Mouse (Mus musculus) regulatory T cell (primary cell): Measurements from ENCODE around the gene Man1a2.

ENCODE experiments used
- in situ Hi-C: fragments of 300-600 bp; cut with MboI, MseI; formaldehyde crosslinking; loops from one replicate; pipeline ENCODE4 v1.15.1; 2025; ENCODE audit warnings: high pct_unique_total_duplicates

The Man1a2 gene

DNA sequence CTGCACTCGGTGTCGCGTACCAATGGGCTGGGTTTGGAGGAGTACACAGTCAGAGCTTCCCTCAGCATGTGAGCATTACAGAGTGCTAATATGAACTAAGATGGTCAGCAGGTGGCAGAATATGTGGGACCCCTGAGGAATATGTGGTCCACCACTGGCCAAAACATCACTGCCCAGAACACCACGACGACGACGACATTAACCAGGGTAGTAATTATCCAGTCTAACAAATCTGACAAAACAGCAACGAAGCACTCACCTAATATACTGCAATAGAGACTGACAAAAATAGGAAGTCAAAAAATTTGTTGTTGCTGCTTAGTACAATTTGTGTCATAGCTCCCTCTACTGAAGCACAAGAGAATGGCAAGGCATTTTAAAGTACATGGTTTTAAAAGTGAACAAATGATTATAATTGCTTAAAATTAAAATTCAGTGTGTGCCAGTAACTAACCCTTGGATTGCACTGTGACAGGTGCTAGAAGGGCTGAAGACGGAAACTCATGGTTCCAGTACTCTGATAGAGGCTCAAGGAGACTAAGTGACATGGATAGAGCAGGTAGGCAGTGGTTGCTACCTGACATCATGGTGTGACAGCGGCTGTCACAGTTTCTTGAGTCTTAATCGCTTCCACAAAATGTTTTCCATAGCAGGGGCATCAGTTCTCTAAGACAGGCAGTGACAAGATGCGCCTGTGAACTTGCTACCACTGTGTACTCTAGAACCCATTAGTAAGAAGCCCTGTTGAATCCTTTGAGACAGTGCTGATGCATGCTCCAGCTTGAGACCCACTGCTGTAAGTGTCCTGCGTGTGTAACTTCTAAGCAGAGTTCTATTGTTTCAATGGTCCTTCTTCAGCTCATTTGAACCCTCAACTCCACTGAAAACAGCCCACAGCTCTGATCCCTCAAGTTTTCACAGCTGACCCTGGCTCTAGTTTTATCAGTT is 116.6 kb downstream of the Man1a2 start:
- in situ Hi-C loops: loop anchor here (10.0 kb wide), 1 partner anchor 384 kb away; no protein-coding TSS in a partner anchor

DNA sequence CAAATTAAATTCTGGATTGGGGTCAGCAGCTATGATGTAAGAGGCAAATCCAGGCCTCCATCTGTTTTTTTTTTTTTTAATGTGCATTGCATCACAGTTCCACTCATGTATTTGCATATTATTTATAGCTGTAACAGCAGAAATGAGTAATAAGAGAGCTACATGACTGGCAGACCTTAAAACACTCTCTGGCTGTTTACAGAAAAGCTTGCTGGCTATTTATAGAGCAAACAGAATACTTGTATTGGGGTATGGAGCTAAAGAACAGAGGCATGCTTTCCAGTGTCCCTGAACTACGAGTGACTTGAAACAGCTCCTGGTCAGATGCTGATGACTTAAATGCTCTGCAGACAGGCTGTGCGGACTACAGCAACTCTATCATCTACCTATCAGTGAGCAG is 121.7 kb downstream of the Man1a2 start:
- in situ Hi-C loops: loop anchor here (10.0 kb wide), 1 partner anchor 379 kb away; no protein-coding TSS in a partner anchor

DNA sequence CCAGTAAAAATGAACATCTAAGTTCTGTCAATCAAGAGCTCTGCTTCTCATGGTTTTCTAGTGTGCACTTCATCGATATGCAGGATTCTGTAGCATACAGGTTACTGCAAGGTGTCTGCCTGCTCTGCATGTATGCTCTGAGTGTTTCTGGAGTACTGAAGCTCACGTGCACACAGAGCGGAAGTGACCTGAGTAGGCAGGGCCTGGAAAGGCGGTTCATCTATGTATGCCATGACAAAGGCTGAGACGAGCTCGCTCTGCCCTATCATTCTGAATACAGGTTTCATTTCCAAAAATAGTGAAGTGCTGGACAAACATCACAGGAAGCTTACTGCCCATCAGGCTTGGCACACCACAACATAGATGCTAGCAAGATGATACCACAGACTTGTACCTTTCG is 122.8 kb downstream of the Man1a2 start:
- in situ Hi-C loops: loop anchor here (10.0 kb wide), 1 partner anchor 378 kb away; no protein-coding TSS in a partner anchor

DNA sequence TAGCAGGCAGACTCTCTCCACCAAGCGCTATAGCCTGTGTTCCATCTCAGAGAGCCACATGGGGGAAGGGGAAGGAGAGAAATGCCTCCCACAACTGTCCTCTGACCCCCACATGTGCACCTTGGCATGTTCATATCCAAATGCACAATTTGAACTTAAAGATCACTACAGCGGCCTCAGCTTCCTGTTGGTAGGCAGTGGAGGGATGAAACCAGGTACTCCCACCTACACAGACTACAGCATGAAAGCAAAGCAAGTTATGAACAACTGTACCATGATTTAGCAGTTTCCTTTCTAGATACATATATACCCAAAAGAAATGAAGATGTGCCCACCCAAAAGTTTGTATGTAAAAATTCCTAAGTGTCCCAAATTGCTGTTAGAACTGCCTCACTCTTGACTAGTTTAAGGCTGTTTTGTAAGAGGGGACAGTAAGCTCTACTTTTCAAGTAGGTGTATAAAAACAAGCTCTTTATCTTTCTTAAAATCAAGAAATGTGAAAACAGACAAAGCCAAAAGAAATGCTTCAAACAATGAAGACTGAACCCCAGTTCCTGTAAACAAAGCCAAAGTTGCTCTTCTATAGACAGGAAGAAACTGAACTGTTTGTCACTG is 123.6 kb downstream of the Man1a2 start:
- in situ Hi-C loops: loop anchor here (10.0 kb wide), 1 partner anchor 377 kb away; no protein-coding TSS in a partner anchor

DNA sequence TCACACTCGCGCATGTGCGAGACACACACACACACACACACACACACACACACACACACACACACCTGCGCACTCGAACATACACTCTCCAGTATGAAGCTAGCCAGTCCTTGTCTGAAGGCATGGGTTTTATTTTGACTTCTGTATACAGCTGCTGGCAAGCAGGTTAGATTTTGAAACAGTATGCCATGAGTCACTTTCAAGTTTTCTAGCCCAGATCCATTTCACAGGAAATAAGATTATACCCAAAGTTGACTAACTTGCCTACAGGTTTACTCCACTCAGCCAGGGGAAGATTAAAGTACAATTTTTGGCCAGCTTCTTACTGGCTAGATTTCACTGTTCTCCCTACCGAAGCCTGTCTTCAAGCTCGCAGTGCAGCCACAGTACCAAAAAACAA is 125.9 kb downstream of the Man1a2 start:
- in situ Hi-C loops: no loop called here

DNA sequence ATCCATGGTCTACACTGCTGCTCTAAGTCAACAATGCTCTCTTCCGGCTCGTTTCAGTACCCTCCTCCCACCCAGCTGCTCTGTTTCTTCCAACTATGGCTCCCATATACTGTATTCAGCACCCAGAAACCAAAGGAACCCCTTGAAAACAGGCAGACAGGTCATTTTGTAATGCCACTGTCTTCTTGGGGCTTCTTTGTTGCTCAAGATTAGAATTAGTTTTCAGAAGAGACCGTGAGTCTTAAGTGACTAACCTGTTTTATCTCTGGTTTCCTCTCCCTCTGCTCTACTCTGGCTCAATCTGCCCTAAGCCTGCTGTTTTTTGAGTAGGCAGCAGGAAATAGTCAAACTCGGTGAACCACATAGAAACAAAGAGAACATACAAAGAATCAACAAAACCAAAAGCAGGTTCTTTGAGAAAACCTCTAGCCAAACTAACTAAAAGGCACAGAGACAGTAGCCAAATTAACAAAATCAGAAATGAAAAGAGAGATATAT is 127.0 kb downstream of the Man1a2 start:
- in situ Hi-C loops: no loop called here

DNA sequence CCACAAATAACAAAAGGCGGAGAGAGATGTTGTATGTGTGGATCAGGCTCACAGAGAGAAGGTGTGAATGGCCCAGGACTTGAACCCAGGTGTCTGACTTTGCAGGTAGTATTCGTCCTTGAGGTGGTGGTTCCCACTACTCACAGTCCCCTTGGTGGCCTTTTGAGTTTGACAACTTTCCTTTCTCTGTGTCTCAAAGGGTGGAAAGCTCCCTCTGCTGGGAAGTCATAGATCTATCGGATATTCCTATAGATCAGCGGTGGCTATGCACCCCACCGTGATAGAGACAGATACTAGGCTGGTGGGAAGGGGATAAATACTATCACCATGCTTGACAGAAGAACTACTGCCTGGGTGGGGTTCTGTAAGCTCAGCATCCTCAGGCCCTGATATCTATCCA is 130.5 kb downstream of the Man1a2 start:
- in situ Hi-C loops: loop anchor here (5.0 kb wide), 1 partner anchor 48 kb away; no protein-coding TSS in a partner anchor

DNA sequence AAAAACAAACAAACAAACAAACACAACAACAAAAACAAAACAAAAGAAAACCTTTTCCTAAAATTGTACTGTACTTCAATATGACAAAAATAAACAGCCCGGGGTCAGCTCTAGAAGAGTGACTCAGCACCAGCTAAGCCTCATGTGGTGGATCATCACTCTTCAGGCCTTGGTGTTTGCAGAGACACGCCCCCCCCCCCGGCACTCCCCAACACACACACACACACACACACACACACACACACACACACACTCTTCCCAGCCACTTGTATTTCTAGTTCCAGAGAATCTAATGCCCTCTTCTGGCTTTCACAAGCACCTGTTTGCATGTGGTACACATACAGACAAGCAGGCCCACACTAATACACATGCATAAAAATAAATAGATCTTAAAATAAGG is 133.1 kb downstream of the Man1a2 start:
- in situ Hi-C loops: loop anchor here (5.0 kb wide), 1 partner anchor 45 kb away; no protein-coding TSS in a partner anchor

DNA sequence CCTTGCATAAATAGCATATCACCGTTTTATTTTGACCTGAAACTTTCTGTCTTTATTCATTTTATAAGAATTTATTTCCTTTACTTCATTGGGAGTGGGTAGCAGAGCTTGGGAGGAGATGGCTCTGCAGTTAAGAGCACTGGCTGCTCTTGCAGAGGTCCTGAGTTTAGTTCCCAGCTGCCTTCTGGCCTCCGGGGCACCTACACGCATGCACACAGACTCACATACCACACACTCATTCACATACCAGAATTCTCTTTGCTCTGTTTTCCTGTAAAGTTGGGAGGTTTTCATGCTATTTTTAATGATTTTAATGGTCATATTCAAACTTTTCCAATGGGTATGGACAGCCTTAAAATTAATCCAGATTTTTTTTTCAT is 137.4 kb downstream of the Man1a2 start:
- in situ Hi-C loops: loop anchor here (25.0 kb wide), 1 partner anchor 1964 kb away; no protein-coding TSS in a partner anchor

DNA sequence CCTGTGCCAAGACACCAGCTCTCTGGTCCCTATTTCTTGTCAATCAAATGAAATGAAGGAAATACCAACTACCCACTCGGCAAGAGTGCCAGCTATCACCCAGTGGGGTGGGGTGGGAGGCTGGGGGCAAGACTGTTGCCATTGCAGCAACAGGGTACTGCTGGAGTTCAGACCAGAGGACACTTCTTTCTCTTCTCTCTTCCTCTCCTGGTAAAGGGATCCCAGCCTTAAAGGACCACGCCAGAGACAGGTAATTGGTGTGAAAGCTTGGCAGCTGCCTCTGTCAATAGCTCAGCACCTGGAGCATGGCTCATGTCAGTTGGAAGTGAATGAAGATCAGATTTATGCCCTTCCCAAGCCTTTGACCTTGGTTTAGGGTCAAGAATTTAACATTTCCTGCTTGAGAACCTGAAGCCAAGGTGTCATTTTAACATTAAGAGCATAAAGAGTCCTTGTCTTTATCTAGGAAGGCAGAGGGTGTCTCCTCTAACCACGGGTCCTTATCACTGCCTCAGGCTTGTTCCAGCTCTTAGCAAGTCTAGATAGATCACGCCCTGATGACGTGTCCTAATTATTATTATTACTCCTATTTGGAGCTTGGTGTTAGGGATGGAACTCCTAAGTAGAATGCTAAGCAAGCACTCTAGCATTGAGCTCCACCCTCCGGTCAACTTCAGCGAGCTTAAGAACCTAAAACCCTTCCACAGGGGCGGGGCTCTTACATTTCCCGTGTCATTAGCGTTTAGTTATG is 138.0 kb downstream of the Man1a2 start:
- in situ Hi-C loops: loop anchor here (25.0 kb wide), 1 partner anchor 1965 kb away; no protein-coding TSS in a partner anchor

DNA sequence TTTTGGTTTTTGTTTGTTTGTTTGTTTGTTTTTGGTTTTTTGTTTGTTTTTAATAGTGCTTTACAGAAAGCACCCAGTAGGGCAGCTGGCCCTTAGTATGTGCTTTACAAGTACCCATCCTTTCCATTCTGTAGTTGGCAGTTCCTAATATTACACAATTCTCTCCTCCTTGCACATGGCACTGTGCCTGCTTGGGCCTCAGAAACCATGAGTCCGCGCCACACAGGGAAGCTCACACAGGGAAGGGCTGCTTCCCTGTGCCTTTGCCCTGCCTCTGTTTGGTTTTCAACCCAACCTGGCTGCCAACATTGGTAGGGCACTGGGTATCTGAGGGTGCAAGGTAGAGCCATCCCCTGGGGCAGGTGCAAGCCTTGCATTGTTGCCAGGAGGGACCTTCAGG is 148.6 kb downstream of the Man1a2 start:
- in situ Hi-C loops: loop anchor here (25.0 kb wide), 1 partner anchor 1976 kb away; no protein-coding TSS in a partner anchor

DNA sequence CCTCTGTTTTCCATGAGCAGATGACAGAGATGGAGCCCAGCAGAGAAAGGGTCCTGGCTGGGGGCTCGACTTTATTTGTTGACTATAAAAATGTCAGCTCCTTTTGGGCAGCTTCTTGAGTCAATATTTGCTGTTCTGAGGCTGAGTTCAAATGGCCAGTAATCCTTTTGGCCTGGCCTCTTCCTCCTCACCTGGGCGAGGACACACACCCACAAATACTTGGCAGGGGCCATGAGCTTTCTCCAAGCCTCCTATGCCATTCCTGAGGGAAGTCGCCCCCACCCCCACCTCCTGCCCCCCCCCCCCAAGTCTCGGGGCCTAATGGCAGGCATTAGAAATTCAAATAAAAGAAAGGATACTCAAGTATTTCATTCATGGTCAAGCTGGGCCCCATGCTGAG is 149.4 kb downstream of the Man1a2 start:
- in situ Hi-C loops: loop anchor here (25.0 kb wide), 1 partner anchor 1976 kb away; no protein-coding TSS in a partner anchor

DNA sequence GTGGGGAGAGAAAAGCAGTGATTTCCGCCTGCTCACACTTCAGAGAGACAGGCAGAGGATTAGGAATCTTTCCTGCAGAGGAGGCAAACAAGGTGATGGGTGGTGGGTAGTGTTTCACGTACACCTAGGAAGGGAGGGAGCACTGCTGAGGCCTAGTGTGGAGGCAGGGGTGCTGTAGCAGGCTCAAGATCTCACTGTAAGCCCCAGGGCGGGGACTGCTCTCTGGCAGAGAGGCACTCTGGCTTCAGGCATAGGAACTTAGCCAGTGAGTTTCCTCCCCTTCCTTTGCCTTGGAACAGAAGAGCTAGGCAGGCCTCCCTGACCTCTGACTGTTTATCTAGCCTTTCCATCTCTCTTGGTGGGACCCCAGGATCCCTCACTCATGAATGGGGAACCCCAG is 150.0 kb downstream of the Man1a2 start:
- in situ Hi-C loops: loop anchor here (25.0 kb wide), 1 partner anchor 1977 kb away; no protein-coding TSS in a partner anchor

DNA sequence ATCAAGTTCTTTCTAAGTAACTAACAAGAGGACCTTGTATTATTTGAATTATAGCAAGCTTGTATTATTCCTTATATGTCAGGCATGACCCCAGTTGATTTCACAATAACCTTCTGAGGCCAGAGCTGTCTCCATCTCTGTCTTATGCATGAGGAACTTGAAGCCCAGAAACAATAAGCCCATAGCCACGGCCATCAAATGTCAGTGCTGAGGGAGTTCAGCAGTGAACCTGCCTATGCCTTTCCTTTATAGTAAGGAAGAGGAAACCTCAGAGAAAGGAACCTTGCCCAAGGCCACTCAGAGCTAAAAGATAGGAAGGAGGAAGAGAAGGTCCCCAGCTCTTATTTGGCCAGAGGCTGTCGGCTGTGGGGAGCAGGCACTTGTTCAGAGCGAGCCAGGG is 150.9 kb downstream of the Man1a2 start:
- in situ Hi-C loops: loop anchor here (25.0 kb wide), 1 partner anchor 1978 kb away; no protein-coding TSS in a partner anchor

DNA sequence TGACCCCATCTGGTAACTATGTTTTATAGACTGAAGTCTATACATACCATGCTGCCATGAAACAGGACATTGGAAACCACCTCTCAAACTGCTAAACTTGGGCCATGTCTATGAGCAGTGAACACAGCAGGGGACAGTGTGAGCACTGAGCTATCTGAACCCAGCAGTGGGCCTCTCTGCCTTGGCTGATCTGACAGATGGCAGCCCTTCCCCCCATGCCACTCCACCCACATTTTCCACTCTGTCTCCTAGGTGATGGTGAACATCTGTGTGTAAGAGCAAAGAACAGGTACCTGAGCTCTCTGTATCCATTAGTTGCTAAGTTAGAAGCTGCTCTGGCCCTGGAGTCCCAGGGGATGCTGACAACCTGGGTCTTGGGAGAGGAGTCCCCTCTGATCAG is 151.9 kb downstream of the Man1a2 start:
- in situ Hi-C loops: loop anchor here (25.0 kb wide), 1 partner anchor 1979 kb away; no protein-coding TSS in a partner anchor

DNA sequence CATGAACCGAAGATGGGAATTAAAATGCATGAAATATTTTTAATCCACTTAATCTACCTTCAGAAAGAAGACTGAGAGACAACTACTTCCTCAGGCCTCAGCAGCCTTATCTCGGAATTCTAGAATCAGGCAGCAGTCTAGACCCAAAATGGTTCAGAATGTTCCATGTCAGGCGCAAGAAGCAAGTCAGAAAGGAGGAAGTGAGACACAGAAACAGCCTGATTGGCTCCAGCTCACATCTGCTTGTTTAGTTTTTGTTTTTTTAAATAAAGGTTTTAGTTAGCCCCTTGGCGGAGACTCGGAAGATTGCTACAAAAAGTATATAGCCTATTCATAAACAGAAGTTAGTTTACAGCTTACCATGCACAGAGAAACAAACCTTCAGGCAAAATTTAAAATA is 154.4 kb downstream of the Man1a2 start:
- in situ Hi-C loops: loop anchor here (25.0 kb wide), 1 partner anchor 1981 kb away; no protein-coding TSS in a partner anchor

DNA sequence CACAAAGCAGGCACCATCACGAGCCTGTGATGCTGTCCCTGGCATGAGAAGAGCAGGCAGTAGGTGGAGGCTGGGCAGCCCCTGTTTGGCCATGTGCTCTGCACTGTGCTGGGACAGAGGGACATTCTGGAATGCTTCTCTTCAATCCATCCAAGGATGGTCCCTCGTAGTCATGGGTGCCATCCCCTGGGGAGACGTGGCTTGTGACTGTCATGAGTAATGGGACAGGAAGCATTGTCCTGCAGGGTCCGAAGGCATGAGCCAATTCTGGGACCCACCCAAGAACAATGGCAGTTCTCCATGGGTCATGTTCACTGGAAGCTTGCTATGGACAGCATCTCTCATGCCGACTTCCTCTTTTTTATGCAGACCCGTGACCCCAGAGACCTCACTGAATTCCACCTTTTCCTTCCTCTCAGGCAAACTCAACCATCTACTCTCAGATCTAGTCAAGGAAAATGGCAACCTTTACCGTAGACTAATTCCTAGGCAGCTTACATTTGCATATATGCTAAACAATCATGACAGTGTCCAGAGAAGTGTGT is 155.0 kb downstream of the Man1a2 start:
- in situ Hi-C loops: loop anchor here (25.0 kb wide), 1 partner anchor 1982 kb away; no protein-coding TSS in a partner anchor

DNA sequence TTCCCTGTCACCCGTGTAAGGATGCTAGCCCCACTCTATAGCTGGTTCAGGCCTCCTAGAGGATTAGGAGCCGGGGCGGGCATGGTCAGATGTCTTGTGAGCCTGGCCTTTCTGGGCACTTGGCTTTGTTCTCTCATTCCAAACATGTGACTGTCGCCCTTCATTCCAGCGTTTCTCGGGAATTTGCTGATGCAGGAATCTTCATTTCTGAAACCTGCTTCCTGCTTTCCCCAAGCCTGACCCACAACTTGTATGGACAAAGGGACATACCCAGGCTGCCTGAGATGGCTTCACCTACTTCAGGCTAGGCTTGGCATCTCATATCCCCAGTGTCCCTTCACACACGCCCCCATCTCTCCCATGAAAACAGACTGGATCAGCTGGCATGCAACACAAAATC is 162.6 kb downstream of the Man1a2 start:
- in situ Hi-C loops: no loop called here

DNA sequence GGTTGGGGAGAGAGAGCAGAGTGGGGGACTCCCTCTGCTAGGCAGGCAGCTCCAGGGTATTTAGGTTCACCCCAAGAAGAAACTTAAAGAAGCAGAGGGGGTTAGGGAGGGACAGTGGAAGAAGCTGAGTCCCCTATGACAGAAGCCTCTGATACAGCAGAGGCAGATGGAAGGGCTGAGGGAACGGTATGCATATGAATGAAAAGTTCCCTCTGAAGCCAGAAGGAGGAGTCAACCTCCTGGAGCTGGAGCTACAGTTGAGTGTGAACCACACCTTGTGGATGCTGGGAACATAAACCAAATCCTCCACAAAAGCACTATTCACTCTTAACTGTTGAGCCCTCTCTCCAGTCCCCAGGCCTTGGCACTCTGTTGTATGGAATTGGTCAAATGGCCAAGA is 163.7 kb downstream of the Man1a2 start:
- in situ Hi-C loops: no loop called here

DNA sequence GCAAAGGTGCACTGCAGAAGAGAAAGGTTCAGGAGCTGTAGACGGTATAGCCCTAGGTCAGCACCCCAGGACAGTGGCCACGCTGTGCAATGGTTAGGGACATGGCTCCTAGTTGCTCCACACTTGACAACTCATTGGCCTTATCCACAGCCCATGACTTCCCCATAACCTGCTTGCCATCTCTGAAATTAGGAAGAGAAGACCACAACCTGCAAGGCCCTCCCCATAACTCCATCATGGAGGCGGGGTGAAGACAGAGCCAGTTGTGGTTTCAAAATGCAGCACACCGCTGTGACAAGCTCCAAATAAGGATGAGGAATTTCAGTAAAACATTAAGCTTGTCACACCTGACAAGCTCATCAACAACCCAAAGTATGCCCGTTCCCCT is 169.6 kb downstream of the Man1a2 start:
- in situ Hi-C loops: loop anchor here (10.0 kb wide), 1 partner anchor 1071 kb away; no protein-coding TSS in a partner anchor
